Mouse (Mus musculus) heart, adult 18-20 months (tissue): ENCODE results near the gene Mtcl1. TPM values are rescaled to one million over a fixed set of nuclear protein-coding genes. Genes with fewer than 3 reads are reported as not detected.

Source experiments
- DNase-seq, 2 experiments: peaks; one replicate each; pipeline ENCODE4 v3.0.0; 2021 to 2022; ENCODE audit warnings: mixed read lengths in 1 of 2
- total RNA-seq, 2 experiments: library from RNA; stranded (reverse); gene quantifications; 2 replicates each; pipeline ENCODE4 v1.2.3; 2021

The Mtcl1 gene
- total RNA-seq, 2 experiments from 2014 or later: 4.3 to 4.9 TPM

DNA sequence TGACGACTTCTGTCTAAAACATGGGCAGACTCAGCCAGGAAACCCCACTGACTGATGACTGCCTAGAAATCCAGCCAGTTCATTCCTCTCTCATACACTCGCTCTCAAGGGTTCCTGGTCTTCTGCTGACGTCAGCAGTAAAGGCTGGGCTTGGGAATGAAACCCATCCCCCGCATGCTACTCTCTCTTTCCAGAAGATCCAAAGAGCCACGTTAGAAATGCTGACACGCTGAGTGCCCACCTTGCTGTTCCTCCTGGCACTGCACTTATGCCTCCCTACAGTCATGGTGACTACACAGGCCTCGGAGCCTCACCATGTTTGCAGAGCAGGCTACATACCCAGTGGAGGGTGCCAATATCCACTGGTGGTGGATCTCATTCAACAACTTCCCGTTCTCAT is 41.7 kb downstream of the Mtcl1 start:
- DNase-seq: no peak

DNA sequence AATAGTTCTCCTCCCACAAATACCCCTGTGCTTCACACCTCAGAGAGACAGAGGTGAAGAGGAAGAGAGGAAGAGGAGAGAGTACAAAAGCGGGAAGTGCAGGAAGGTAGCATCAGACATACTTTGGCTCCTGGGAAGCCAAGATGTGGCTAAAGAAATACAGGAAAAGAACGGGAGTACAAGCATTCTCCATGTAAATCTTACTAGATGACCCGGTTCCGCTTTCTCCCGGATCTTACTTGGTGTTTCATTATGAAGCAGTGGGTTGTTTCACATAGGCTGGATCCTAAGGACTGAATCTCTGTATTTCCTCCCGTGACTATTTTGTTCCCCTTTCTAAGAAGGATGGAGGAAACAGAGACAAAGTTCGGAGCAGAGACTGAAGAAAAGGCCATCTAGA is 43.9 kb downstream of the Mtcl1 start:
- no peak for DNase-seq

GRCm38 (mm10) chr17:66404883-66405590 is 44.5 kb downstream of the Mtcl1 start:
- peak; percentile 22 to 28 for DNase-seq

- DNase-seq: no peak
Observed at GRCm38 (mm10) chr17:66402791-66403470, 46.6 kb downstream of the Mtcl1 start.

DNA sequence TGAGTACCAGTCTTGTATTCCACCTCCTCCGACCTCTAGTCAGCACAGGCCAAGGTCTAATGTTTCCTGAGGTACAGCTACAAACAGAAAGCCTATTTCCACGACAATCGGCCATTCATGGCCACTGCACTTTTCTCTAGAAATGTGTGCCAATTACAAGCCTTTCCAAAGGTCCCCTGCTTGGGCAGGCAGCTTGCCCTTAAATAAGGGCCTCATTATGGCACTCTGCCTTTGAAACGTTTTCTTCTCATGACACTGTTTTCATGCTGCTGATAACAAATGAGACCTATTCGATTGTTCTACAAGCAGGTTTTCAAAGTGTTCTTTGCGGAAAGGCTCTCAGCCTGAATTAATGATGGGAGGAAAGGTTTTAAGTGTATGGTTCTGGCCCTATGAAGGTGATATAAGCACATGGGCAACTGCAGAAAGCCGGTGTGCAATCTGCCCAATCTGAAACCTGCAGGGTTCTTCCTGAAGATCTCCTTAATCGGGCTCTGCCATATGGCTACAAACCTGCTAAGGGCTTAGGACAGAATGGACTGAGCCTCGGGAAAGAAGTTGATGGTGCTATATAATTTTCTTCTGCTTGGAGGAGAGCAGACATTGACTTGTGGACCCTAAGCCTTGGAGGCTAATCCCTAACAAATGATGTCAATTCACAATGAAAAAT is 47.8 kb downstream of the Mtcl1 start:
- DNase-seq: no peak

- DNase-seq: no peak
Observed at GRCm38 (mm10) chr17:66399780-66400179, 49.8 kb downstream of the Mtcl1 start.

GRCm38 (mm10) chr17:66394571-66394970 is 55.0 kb downstream of the Mtcl1 start:
- DNase-seq: peak; percentile 22 to 33

DNA sequence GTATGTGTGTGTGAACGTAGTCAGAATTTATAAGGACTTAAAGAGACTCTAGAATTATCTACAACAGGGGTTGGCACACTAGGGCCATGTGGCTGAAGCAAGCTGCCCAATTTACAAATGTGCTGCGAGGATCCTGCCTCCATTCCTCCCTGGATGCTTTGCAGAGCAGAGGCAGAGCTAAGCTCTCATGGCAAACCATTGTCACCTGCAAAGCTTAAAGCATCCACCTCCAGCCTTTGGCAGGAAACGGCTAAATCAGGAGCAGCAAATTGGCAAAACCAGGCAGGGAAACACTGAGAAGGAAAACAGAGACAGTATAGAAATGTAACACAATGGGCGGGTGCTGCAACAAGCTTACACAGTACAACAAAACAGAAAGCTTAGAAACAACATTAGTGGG is 61.2 kb downstream of the Mtcl1 start:
- no peak for DNase-seq

DNA sequence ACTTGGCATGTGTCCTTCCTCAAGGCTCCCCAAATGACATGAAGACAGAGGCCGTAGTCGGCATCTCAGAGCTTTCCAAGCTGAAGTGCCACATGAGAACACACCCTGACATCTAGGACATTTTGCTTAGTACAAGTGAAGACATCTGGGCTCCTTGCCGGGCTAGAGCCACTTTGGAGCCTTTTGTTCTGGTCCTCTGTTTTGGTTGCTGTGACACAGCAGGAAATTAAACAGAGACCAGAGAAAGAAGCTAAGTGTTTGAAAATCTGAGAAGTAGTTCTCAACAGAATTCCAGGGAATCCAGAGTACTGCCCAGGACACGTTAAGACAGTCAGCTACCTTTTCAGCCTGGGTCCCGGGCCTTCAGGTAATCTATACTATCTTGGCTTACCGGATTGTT is 68.2 kb downstream of the Mtcl1 start:
- DNase-seq: no peak

GRCm38 (mm10) chr17:66379900-66380857 is 69.4 kb downstream of the Mtcl1 start:
- DNase-seq: no peak

DNA sequence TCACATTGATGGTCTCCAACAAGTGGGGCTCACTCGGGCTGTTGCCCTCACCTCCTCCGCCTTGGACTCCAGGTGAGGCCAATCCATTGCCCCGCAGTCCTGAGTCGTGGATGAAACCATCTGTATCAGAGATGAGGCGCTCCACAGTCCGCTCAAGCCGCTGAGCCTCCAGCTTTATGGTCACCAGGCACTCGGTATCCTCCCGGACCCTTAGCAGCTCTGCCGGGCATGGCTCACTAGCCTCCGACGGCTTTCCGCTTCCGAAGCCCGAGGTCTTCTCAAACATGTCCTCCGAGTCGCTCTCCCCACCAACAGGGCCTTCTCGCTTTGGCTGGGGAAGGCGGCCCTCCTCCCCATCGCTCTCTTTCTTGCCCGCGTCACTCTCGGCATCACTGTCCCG is 70.2 kb downstream of the Mtcl1 start:
- DNase-seq: no peak

DNA sequence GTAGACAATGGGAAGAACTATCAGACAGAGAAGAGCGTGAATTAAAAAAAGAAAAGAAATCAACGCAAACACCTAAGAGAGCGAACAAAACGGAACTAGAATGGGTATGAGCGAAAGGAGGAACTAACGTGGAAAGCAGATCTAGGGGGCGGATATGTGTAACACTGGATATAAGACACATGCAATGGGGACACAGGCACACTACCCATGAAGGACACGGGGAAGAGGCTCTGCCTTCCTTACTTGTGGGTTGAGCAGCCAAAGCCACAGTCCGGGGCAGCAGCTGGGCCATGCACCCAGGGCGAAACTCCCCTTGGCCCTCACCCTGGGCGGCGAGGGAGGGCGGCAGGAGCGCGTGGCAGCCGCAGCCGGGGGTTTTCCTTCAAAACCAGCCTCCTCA is 71.4 kb downstream of the Mtcl1 start:
- DNase-seq: no peak

DNA sequence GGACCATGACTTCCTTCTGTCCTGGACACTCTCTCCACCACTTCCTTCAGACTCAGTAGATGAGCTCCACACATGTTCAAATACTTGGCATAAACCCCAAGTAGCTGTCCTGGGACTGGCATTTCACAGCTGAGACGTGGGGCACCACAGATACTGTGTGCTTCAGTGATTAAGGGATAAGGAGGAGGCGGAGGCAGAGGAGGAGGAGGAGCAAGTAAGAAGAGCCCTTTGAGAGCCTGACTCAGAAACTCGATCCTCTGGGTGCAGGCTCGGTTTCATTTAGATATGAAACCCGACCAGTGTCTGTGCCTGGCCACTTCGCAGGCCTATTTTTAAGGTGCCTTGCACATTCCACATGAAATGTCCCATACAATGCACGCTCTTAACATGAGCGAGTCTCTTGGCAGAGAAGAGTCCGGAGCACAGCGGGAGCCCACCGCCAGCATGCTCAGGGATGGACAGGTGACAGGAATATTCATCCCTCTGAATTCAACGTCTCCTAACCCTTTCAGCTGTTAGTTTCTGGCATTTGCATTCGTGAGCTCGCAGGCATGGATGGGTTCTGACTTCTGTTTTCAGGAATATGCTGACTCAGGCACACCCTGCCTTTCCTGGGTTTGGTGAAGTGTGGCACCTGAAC is 74.8 kb downstream of the Mtcl1 start:
- DNase-seq: no peak

- no peak for DNase-seq
Observed at GRCm38 (mm10) chr17:66370867-66371266, 78.7 kb downstream of the Mtcl1 start.

- no peak for DNase-seq
Observed at GRCm38 (mm10) chr17:66369777-66370176, 79.8 kb downstream of the Mtcl1 start.

DNA sequence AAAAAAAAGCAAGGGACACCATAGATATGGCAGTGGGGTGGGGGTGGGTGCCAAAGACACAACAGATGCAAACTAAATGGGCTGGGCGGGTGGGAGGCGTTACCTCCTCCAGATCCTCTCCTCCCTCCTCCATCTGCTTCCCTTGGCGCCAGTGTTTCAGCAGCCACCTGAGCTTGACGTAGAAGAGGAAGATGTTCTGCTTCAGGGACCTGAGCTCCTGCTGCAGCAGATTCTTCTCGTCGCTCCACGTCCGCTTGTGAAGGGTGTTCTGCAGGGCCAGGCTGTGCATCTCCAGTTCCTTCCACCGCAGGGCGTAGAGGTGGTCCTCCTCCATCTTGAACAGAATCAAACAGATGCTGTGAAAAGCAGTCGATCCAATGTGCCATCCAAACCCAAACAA is 81.4 kb downstream of the Mtcl1 start:
- no peak for DNase-seq

GRCm38 (mm10) chr17:66365664-66366063 is 83.9 kb downstream of the Mtcl1 start:
- DNase-seq: no peak

GRCm38 (mm10) chr17:66365293-66365642 is 84.3 kb downstream of the Mtcl1 start:
- DNase-seq: no peak

- DNase-seq: peak; percentile 78 to 85
Observed at GRCm38 (mm10) chr17:66364525-66365292, 84.8 kb downstream of the Mtcl1 start.

DNA sequence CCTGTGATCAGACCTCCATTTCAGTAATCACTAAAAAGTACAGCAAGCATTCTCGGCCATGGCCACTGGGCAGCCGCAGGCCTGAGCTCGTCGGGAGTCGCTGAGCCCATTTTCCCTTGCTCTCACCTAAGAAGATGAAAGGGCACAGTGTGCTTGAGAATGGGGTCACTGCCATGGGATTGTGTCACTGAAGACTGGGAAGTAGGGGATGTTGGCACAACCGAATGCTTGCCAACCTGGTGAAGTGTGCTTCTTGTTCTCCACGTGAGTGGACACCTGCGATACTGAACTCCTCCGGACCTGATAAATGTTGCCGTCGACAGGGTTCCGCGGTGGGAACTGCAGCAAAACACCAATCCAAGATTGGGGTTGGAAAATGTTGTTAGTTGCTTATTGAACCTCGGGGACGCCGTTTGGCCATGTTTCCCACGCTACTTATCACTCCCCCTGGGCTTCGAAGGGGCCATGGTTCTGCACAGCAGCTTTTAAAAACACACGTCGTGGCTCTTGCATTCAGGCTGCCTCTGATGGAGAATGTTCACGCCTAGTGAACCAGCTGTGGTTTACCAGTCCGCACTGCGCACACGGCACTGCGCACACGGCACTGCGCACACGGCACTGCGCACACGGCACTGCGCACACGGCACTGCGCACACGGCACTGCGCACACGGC is 85.6 kb downstream of the Mtcl1 start:
- DNase-seq: no peak
